Comparison of ENCODE assay signal across 1 mouse cellular context in genomic region chr2:18087695-18088094, GRCm38 (mm10). TPM values are rescaled to one million over a fixed set of nuclear protein-coding genes. Genes with fewer than 3 reads are reported as not detected.
"Had no signal": no experiment of that assay in that cellular context is flagged by ENCODE, and none has a peak within 500 bp of the region (broad histone marks: within the 10 kb centered on the region; RNA-seq: fewer than 3 reads in every experiment).

No protein-coding gene starts in this region.

RNA-seq across cellular contexts. Expression of gene Skida1, which starts 38.8 kb away (rescaled TPM):
- total RNA-seq: megakaryocyte-erythroid progenitor cell, adult 5-6 weeks had no signal

RNA-seq across cellular contexts. Expression of gene A930004D18Rik, which starts 50.2 kb away (rescaled TPM):
- total RNA-seq: megakaryocyte-erythroid progenitor cell, adult 5-6 weeks had no signal
